Mouse (Mus musculus) heart, postnatal 0 days (tissue): ENCODE measurements around the gene Tmcc1. TPM values are rescaled to one million over a fixed set of nuclear protein-coding genes. Genes with fewer than 3 reads are reported as not detected.
A peak's percentile ranks its signal among the peaks of the same experiment; 100 is the strongest.

Experiments used
- ATAC-seq: fragments of 200-750 bp; cut with Nextera tagmentation; 2 replicates; pipeline ENCODE4 v1.8.0; 2017; ENCODE audit warnings: low read depth, moderate number of reproducible peaks, moderate library complexity; ENCODE audit not compliant: insufficient read depth
- DNase-seq: peaks from one replicate; pipeline ENCODE4 v3.0.0-alpha.2; 2016; ENCODE audit warnings: low spot score
- H3K27ac ChIP-seq: fragments of 300-500 bp; sonication (generic); 2 replicates; pipeline ENCODE4 v1.5.1; 2014; ENCODE audit warnings: low read depth, mild to moderate bottlenecking
- H3K27me3 ChIP-seq: fragments of 300-500 bp; sonication (generic); 2 replicates; pipeline ENCODE4 v1.6.1; 2014; ENCODE audit warnings: low read length, mixed read lengths; ENCODE audit not compliant: control insufficient read depth, insufficient read depth
- H3K36me3 ChIP-seq: fragments of 300-500 bp; sonication (generic); replicated peaks from 2 replicates; pipeline ENCODE4 v1.6.1; 2014; ENCODE audit warnings: low read length, mixed read lengths; ENCODE audit not compliant: control insufficient read depth, insufficient read depth
- H3K4me1 ChIP-seq: fragments of 300-500 bp; sonication (generic); 2 replicates; pipeline ENCODE4 v1.6.1; 2014; ENCODE audit warnings: antibody characterized with exemption; ENCODE audit not compliant: control insufficient read depth, insufficient read depth
- H3K4me2 ChIP-seq: fragments of 300-500 bp; sonication (generic); 2 replicates; pipeline ENCODE4 v1.6.1; 2014; ENCODE audit warnings: low read depth, mild to moderate bottlenecking, low read length, moderate library complexity
- H3K4me3 ChIP-seq: fragments of 300-500 bp; sonication (generic); 2 replicates; pipeline ENCODE4 v1.5.1; 2014; ENCODE audit warnings: low read depth, low read length
- H3K9ac ChIP-seq: fragments of 300-500 bp; sonication (generic); replicated peaks from 2 replicates; pipeline ENCODE4 v1.6.1; 2014; ENCODE audit warnings: low read depth, low read length, mixed read lengths
- H3K9me3 ChIP-seq: fragments of 300-500 bp; sonication (generic); replicated peaks from 2 replicates; pipeline ENCODE4 v1.6.1; 2016; ENCODE audit warnings: low read length; ENCODE audit not compliant: control insufficient read depth
- CTCF ChIP-seq: IDR thresholded peaks from 2 replicates; pipeline ENCODE4 v1.5.1; 2016; ENCODE audit warnings: antibody characterized with exemption, control low read depth, low read depth
- EP300 ChIP-seq: IDR thresholded peaks from 2 replicates; pipeline ENCODE4 v1.6.1; 2016; ENCODE audit warnings: antibody characterized with exemption, low read depth
- WGBS: fragments of 180-500 bp; shearing (Covaris S2); extraction: QIAGEN DNeasy Blood & Tissue Kit; methylation state at CpG from one replicate; pipeline ENCODE4 v1.1.7; 2014; 5-methylcytosine and 5-hydroxymethylcytosine counted together
- polyA plus RNA-seq: library from polyadenylated mRNA; unstranded; fragments of >200 nt; fragmentation: Nextera tagmentation; extraction: Ambion mirVana; gene quantifications from 2 replicates; pipeline ENCODE4 v1.2.1, GENCODE M21; 2015
- total RNA-seq: library from RNA; depleted of rRNA; stranded (reverse); fragments of >200 nt; gene quantifications from 2 replicates; pipeline ENCODE4 v1.2.3, GENCODE M21; 2014; ENCODE audit warnings: low replicate concordance

The Tmcc1 gene
- total and polyA plus RNA-seq, 2 experiments from 2014 or later = 6.9 to 21.1 TPM

DNA sequence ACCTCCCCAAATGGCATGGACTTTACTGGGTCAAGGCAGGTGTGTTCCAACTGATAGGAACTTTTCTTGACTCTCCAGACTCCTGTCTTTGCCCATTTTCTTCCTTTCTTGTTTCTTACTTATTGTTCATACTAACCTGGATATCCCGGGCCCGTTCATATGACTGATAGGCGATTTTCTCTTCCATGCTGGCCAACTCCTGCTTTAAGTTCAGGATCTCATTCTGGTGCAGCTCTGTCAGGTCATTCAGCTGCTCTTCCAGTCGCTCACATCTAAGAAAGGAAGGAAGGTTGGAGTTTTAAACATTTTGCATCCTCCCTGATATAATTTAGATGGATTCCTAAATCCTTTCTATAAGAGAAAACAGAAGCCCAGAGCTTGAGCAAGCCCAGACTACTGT, 168.6 kb downstream of the Tmcc1 start:
- Histone ChIP-seq H3K36me3 (peaks cover 31% of the 10 kb centered on the region), H3K27ac (no peak overlapping the region), H3K9ac (no peak overlapping the region), H3K9me3 (peaks cover 10% of the 10 kb centered on the region), H3K4me1 (no peaks in the 10 kb centered on the region), H3K4me2 (no peak overlapping the region), H3K4me3 (no peak overlapping the region), H3K27me3 (no peaks in the 10 kb centered on the region)
- no peak for TF ChIP-seq EP300
- no peak for TF ChIP-seq CTCF
- DNase-seq (no peak), ATAC-seq (no peak)
- WGBS = 87% methylated on average over 4 of the region's 4 CpGs

DNA sequence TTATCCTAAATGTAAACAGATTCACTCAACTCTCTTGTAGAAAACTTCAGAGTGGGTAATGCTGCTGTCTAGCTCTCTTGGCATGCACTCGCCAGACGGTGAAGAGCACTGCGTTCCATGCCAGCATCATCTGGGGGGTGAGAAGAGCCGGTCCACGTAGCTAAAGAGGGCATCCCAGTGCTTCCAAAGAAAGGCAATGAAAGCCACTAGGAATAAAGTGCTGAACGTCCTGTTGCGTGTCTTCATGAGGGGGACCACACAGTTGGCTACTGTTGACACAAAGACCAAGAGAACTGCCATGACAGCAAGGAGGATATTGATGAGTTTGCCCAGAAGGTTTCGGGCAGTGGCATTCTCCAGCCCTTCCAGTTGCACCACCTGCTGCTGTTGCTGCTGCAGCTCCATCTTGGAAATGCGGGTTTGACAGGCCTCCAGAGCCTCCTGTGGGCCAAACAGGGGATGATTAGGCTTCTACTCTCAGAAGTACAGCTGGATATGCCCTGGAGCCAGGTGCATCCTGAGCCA, 171.3 kb downstream of the Tmcc1 start:
- Histone ChIP-seq H3K4me1 (no peaks in the 10 kb centered on the region), H3K9ac (no peak overlapping the region), H3K4me2 (no peak overlapping the region), H3K9me3 (peaks cover 10% of the 10 kb centered on the region), H3K27ac (no peak overlapping the region), H3K36me3 (peaks cover 33% of the 10 kb centered on the region), H3K27me3 (no peaks in the 10 kb centered on the region), H3K4me3 (no peak overlapping the region)
- DNase-seq (no peak), ATAC-seq (no peak)
- TF ChIP-seq CTCF (no peak), EP300 (no peak)
- 81% methylated on average over 9 of the region's 9 CpGs for WGBS

DNA sequence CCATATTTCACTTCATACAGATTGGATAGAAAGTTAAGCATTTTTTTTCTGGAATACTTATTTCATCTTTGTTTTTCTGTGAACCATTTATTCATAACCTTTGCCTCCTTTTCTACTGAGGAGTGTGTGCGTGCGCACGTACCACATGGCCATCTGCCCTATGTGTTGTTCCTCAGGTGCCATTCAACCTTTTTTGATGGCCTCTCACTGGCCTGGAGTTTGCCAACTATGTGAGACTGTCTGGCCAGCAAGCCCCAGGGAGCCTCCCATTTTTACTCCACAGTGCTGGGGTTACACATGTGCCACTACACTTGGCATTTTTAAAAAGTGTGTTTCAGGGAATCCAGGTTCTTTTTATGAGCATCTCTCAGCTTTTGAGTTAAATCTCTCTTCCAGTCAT, 177.4 kb downstream of the Tmcc1 start:
- Histone ChIP-seq H3K4me2 (no peak overlapping the region), H3K36me3 (peaks cover 15% of the 10 kb centered on the region; the same call in 1 of the 2 replicates), H3K4me1 (no peaks in the 10 kb centered on the region), H3K9me3 (no peaks in the 10 kb centered on the region), H3K4me3 (no peak overlapping the region), H3K27me3 (no peaks in the 10 kb centered on the region), H3K9ac (no peak overlapping the region), H3K27ac (no peak overlapping the region)
- no peak for ATAC-seq
- WGBS = 89% methylated on average over 3 of the region's 3 CpGs
- TF ChIP-seq CTCF = no peak
- TF ChIP-seq EP300 = no peak
- DNase-seq = no peak

DNA sequence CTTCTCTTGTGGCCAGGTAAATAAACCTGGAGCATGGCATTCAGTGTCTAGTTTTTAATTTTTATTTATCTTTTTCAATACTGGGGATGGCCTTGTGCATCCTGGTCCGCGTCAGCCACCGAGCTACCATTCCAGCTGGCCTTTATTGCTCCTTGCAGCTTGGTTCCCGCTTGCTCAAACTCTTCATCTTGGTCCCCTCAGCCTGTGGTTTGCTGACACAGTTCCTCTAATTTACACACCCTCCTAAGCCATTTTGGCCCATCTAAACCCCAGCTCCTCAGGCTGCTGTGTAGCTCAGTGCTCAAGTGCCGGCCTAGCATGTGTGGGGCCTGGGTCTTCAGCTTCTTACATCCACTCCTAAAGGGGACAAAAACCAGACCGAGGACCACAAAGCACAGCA, 179.2 kb downstream of the Tmcc1 start:
- Histone ChIP-seq H3K4me2 (no peak overlapping the region), H3K27ac (no peak overlapping the region), H3K27me3 (no peaks in the 10 kb centered on the region), H3K9ac (no peak overlapping the region), H3K9me3 (no peaks in the 10 kb centered on the region), H3K4me1 (no peaks in the 10 kb centered on the region), H3K4me3 (no peak overlapping the region), H3K36me3 (no peaks in the 10 kb centered on the region)
- WGBS = 84% methylated on average over 6 of the region's 6 CpGs
- ATAC-seq (no peak), DNase-seq (no peak)
- TF ChIP-seq CTCF = no peak
- TF ChIP-seq EP300 = no peak

DNA sequence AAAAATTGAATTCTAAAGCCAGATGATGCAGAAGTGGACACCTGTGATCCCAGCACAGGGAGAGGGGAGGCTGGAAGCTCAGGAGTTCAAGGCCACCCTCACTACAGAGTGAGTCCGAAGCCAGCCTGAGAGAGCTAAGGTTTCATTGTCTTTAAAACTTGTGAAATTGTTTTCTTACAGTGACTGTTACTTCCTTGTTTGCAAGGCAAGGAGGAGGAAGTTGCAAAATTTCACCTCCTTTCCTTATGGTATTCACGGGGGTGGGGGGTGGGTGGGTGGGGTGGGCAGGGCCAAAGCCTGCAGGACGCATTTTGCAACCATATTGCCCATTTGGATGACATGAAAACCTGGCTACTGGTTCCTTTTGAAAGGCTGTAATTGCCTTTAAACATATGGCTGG, 179.6 kb downstream of the Tmcc1 start:
- no peak overlapping the region for H3K27ac ChIP-seq
- H3K4me1 ChIP-seq = no peaks in the 10 kb centered on the region
- H3K9me3 ChIP-seq = no peaks in the 10 kb centered on the region
- no peak overlapping the region for H3K4me2 ChIP-seq
- no peak overlapping the region for H3K4me3 ChIP-seq
- TF ChIP-seq EP300 (no peak), CTCF (no peak)
- H3K9ac ChIP-seq = no peak overlapping the region
- H3K27me3 ChIP-seq = no peaks in the 10 kb centered on the region
- ATAC-seq = no peak
- WGBS = 57% methylated on average over 3 of the region's 3 CpGs
- H3K36me3 ChIP-seq = no peaks in the 10 kb centered on the region
- no peak for DNase-seq

DNA sequence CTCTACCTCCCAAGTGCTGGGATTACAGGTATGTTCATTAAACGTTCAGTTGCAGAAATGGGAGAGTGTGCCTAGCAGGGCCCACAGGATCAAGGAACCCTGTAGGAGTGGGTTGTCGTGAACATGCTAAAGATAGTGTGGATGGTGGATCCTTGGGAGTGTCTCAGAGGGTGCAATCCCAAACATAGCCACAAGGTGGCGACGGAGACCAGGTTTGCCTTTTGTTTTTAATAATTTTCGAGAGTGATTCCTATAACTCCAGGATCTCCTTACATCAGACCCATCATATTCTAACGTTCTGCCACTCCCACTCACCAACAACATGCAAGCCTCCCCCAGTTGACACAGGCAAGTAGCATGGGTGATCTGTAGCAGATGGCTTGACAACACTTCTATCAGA, 182.7 kb downstream of the Tmcc1 start:
- Histone ChIP-seq H3K9ac (no peak overlapping the region), H3K4me1 (0 out of 2 replicates have a peak, but pooled peaks cover 11% of the 10 kb centered on the region), H3K9me3 (no peaks in the 10 kb centered on the region), H3K27me3 (no peaks in the 10 kb centered on the region), H3K4me3 (no peak overlapping the region), H3K36me3 (no peaks in the 10 kb centered on the region), H3K4me2 (no peak overlapping the region), H3K27ac (no peak overlapping the region)
- TF ChIP-seq CTCF = peak; percentile 96
- TF ChIP-seq EP300 = no peak
- 1% methylated on average over 6 of the region's 6 CpGs for WGBS
- DNase-seq (no peak), ATAC-seq (no peak)
